Mouse (Mus musculus) embryonic facial prominence, embryonic 13.5 days (tissue): ENCODE data around the gene Armh3. TPM values are rescaled to one million over a fixed set of nuclear protein-coding genes. Genes with fewer than 3 reads are reported as not detected.

Experiments used
- ATAC-seq: fragments of 200-750 bp; cut with Nextera tagmentation; 2 replicates; pipeline ENCODE4 v1.8.0; 2017; ENCODE audit warnings: low read depth; ENCODE audit not compliant: insufficient number of reproducible peaks, insufficient read depth, low FRiP score, low TSS enrichment
- H3K27ac ChIP-seq: fragments of 300-500 bp; sonication (generic); 2 replicates; pipeline ENCODE4 v1.5.1; 2015; ENCODE audit warnings: moderate library complexity, mild to moderate bottlenecking, inconsistent platforms
- H3K27me3 ChIP-seq: fragments of 300-500 bp; sonication (generic); 2 replicates; pipeline ENCODE4 v1.6.1; 2015; ENCODE audit warnings: mild to moderate bottlenecking, inconsistent platforms
- H3K36me3 ChIP-seq: fragments of 300-500 bp; sonication (generic); 2 replicates; pipeline ENCODE4 v1.6.1; 2015; ENCODE audit warnings: mild to moderate bottlenecking, inconsistent platforms
- H3K4me1 ChIP-seq: fragments of 300-500 bp; sonication (generic); 2 replicates; pipeline ENCODE4 v1.6.1; 2015; ENCODE audit warnings: inconsistent platforms
- H3K4me2 ChIP-seq: fragments of 300-500 bp; sonication (generic); 2 replicates; pipeline ENCODE4 v1.6.1; 2015; ENCODE audit warnings: moderate library complexity, mild to moderate bottlenecking, inconsistent platforms
- H3K4me3 ChIP-seq: fragments of 300-500 bp; sonication (generic); 2 replicates; pipeline ENCODE4 v1.5.1; 2015; ENCODE audit warnings: mild to moderate bottlenecking, inconsistent platforms
- H3K9ac ChIP-seq: fragments of 300-500 bp; sonication (generic); 2 replicates; pipeline ENCODE4 v1.6.1; 2015; ENCODE audit warnings: mild to moderate bottlenecking, inconsistent platforms
- H3K9me3 ChIP-seq: fragments of 300-500 bp; sonication (generic); 2 replicates; pipeline ENCODE4 v1.6.1; 2016; ENCODE audit warnings: inconsistent platforms
- WGBS: fragments of 180-500 bp; shearing (Covaris S2); methylation state at CpG from one replicate; pipeline ENCODE4 v1.1.7; 2015; ENCODE audit warnings: mixed read lengths; 5-methylcytosine and 5-hydroxymethylcytosine counted together
- polyA plus RNA-seq: library from polyadenylated mRNA; unstranded; fragments of >200 nt; fragmentation: Nextera tagmentation; extraction: Ambion mirVana; gene quantifications from 2 replicates; pipeline ENCODE4 v1.2.1, GENCODE M21; 2015

Gene Armh3
- polyA plus RNA-seq, 1 experiment from 2014 or later, result 22.3 TPM

- peaks cover 69% of the 10 kb centered on the region for H3K4me1 ChIP-seq
- peak overlapping the region; percentile 97 for H3K4me3 ChIP-seq
- no peaks in the 10 kb centered on the region for H3K27me3 ChIP-seq
- peak overlapping the region; percentile 99 for H3K27ac ChIP-seq
- peak overlapping the region; percentile 97 for H3K9ac ChIP-seq
- no peak for ATAC-seq
- H3K9me3 ChIP-seq, result no peaks in the 10 kb centered on the region
- H3K4me2 ChIP-seq, result peak overlapping the region; percentile 93
- 35% methylated on average over 14 of the region's 14 CpGs for WGBS
- peaks cover 14% of the 10 kb centered on the region for H3K36me3 ChIP-seq
Measured at GRCm38 (mm10) chr19:46040149-46040902, 42.0 kb upstream of the Armh3 start.

DNA sequence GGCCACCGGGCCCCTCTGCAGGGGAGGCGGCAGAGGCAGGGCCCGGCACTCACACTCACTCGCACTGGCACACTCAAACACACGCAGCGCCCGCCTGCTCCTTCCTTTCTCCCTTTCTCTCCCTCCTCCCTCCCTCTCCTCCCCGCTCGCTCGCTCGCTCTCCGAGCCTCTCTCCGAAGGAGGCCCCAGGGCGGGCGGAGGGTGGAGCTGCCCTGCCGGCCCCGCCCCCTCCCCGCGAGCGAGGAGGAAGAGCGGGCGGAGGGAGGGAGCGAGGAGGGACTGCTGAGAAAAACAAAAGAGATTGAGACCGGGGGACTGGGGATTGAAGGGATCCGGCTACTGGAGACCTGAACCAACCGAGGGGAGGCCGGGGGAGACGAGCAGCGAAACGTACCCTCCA is 41.2 kb upstream of the Armh3 start:
- Histone ChIP-seq H3K4me2 (peak overlapping the region; percentile 93), H3K27me3 (no peaks in the 10 kb centered on the region), H3K36me3 (peaks cover 22% of the 10 kb centered on the region), H3K9me3 (no peaks in the 10 kb centered on the region), H3K27ac (peak overlapping the region; percentile 99), H3K4me3 (peak overlapping the region; percentile 97), H3K9ac (peak overlapping the region; percentile 97), H3K4me1 (peaks cover 69% of the 10 kb centered on the region)
- peak; percentile 62 for ATAC-seq
- WGBS, result under 1% methylated on average over 26 of the region's 30 CpGs

DNA sequence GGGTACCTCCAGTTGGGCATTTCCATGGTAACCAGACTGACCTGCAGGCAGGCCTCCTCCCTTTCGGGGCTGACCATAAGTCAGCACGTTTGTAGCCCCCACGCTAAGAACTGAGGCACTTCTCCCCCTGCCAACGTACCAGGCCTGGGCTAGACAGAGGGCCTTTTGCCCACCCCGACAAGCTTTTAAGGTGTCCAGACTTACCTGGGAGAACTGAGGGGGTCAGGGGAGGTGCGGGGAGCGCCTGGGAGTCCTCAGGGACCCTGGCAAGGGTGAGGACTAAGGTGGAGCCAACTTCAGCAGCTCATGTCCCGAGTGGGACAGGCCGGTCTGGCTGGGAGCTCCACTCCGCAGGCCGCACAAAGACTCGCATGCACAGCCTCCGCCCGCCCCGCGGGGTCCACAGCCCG is 40.6 kb upstream of the Armh3 start:
- 0% methylated on average over 13 of the region's 17 CpGs for WGBS
- Histone ChIP-seq H3K27me3 (no peaks in the 10 kb centered on the region), H3K4me3 (peak overlapping the region; percentile 97), H3K36me3 (peaks cover 29% of the 10 kb centered on the region), H3K27ac (peak overlapping the region; percentile 99), H3K4me1 (peaks cover 66% of the 10 kb centered on the region), H3K9me3 (no peaks in the 10 kb centered on the region), H3K9ac (peak overlapping the region; percentile 97), H3K4me2 (peak overlapping the region; percentile 93)
- no peak for ATAC-seq

GRCm38 (mm10) chr19:46037925-46038850 is 39.9 kb upstream of the Armh3 start:
- Histone ChIP-seq H3K4me1 (peaks cover 59% of the 10 kb centered on the region), H3K36me3 (peaks cover 35% of the 10 kb centered on the region), H3K9ac (peak overlapping the region; percentile 97), H3K9me3 (no peaks in the 10 kb centered on the region), H3K27ac (peak overlapping the region; percentile 99), H3K27me3 (no peaks in the 10 kb centered on the region), H3K4me2 (peak overlapping the region; percentile 93), H3K4me3 (peak overlapping the region; percentile 97)
- WGBS, result 5% methylated on average over 13 of the region's 13 CpGs
- no peak for ATAC-seq

- Histone ChIP-seq H3K4me3 (peak overlapping the region; percentile 97), H3K27me3 (no peaks in the 10 kb centered on the region), H3K9ac (peak overlapping the region; percentile 97), H3K9me3 (no peaks in the 10 kb centered on the region), H3K27ac (peak overlapping the region; percentile 99), H3K4me2 (peak overlapping the region; percentile 93), H3K4me1 (peaks cover 51% of the 10 kb centered on the region), H3K36me3 (peaks cover 43% of the 10 kb centered on the region)
- 16% methylated on average over 6 of the region's 6 CpGs for WGBS
- no peak for ATAC-seq
Measured at GRCm38 (mm10) chr19:46037243-46037924, 39.1 kb upstream of the Armh3 start.

DNA sequence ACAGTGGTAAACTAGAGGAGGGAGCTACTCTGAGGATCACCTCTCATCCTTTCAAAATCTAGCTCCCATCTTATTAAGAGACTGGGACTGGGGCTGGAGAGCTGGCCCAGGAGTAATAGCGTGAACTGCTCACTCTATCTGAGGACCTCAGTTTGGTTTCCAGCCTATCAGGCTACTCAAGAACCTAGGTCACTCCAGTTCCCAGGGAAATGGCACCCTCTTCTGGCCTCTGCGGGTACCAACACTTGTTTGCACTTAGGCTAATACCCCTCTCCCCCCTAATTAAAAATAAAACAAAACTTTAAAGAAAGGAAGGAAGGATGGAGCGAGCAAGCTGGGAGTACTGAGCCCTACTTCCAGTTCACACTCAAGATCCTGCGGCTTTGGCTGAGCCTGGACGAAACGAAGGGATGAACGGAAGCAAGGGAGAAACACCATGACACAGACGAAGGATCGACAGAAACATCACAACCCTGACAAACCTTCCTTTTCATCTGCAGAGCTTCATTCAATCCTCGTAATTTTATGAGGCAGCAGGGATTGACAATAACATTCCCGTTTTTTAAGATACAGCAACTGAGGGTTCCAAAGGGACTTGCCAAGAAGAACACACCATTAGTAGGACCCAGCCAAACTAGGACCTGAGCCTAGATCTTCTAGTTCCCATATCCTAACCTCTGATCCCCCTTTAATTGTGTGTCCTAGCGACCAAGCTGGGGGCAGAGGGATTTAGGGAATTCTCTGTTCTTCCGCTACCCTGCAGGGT is 38.4 kb upstream of the Armh3 start:
- H3K4me1 ChIP-seq, result peaks cover 44% of the 10 kb centered on the region

GRCm38 (mm10) chr19:46035971-46036370 is 37.7 kb upstream of the Armh3 start:
- Histone ChIP-seq H3K36me3 (peaks cover 57% of the 10 kb centered on the region), H3K4me2 (peak overlapping the region; percentile 93)
- 85% methylated on average over 13 of the region's 13 CpGs for WGBS

More for the DNA sequence above, 38.4 kb upstream of the Armh3 start:
- Histone ChIP-seq H3K27me3 (no peaks in the 10 kb centered on the region), H3K36me3 (peaks cover 51% of the 10 kb centered on the region), H3K27ac (peak overlapping the region; percentile 99), H3K4me2 (peak overlapping the region; percentile 93), H3K9ac (peak overlapping the region; percentile 97), H3K4me3 (peak overlapping the region; percentile 97), H3K9me3 (no peaks in the 10 kb centered on the region)
- ATAC-seq, result no peak
- 74% methylated on average over 13 of the region's 13 CpGs for WGBS

DNA sequence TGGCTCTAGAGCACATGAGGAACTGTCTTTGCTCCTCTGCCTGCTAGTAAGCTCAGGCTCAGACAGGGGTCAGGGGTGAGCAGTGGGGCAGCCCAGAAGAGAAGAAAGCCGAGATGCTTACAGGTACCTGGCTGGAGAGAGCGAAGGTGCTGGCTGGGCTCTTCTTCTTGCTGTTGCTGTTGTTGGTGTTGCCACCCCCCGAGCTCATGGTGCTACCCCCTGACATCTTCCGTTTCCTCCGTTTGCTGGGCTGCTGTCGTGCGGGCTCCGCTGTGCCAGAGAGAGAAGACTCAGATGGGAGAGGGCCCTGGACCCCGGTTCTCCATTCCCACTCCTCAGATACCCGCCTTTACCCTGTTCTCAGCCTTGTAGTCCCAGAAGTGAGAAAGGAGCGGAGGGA is 35.6 kb upstream of the Armh3 start:
- Histone ChIP-seq H3K36me3 (peaks cover 75% of the 10 kb centered on the region), H3K4me1 (peaks cover 23% of the 10 kb centered on the region), H3K4me3 (no peak overlapping the region), H3K9ac (no peak overlapping the region), H3K27ac (no peak overlapping the region), H3K27me3 (no peaks in the 10 kb centered on the region), H3K4me2 (no peak overlapping the region), H3K9me3 (peaks cover 4% of the 10 kb centered on the region; the same call in 1 of the 2 replicates)
- WGBS, result 92% methylated on average over 11 of the region's 11 CpGs
- ATAC-seq, result no peak

More at GRCm38 (mm10) chr19:46035971-46036370, 37.7 kb upstream of the Armh3 start:
- ATAC-seq, result no peak
- Histone ChIP-seq H3K4me1 (peaks cover 37% of the 10 kb centered on the region), H3K4me3 (no peak overlapping the region), H3K9me3 (no peaks in the 10 kb centered on the region), H3K27ac (no peak overlapping the region), H3K9ac (no peak overlapping the region), H3K27me3 (no peaks in the 10 kb centered on the region)

- H3K4me2 ChIP-seq, result no peak overlapping the region
- peaks cover 75% of the 10 kb centered on the region for H3K36me3 ChIP-seq
- peaks cover 4% of the 10 kb centered on the region; the same call in 1 of the 2 replicates for H3K9me3 ChIP-seq
- no peak overlapping the region for H3K9ac ChIP-seq
- 86% methylated on average over 26 of the region's 26 CpGs for WGBS
- ATAC-seq, result no peak
- H3K4me3 ChIP-seq, result no peak overlapping the region
- no peaks in the 10 kb centered on the region for H3K27me3 ChIP-seq
- H3K4me1 ChIP-seq, result peaks cover 22% of the 10 kb centered on the region
- H3K27ac ChIP-seq, result no peak overlapping the region
Measured at GRCm38 (mm10) chr19:46032731-46033510, 34.6 kb upstream of the Armh3 start.
